Mouse (Mus musculus) adrenal gland, postnatal 10 days (tissue): Measurements from ENCODE around the gene Sap30l. TPM values are rescaled to one million over a fixed set of nuclear protein-coding genes. Genes with fewer than 3 reads are reported as not detected.
"Not testable (repeated sequence)": the region's sequence is repeated elsewhere in the genome, so short reads cannot be mapped to it uniquely, and the experiment has no call there.

Source experiments
- DNase-seq: peaks from one replicate; pipeline ENCODE4 v3.0.0; 2021; ENCODE audit warnings: mixed read lengths
- total RNA-seq, 2 experiments: library from RNA; stranded (reverse); gene quantifications; 2 replicates each; pipeline ENCODE4 v1.2.3; 2021

Gene Sap30l
- total RNA-seq, 2 experiments from 2014 or later: 36.4 to 36.6 TPM

DNA sequence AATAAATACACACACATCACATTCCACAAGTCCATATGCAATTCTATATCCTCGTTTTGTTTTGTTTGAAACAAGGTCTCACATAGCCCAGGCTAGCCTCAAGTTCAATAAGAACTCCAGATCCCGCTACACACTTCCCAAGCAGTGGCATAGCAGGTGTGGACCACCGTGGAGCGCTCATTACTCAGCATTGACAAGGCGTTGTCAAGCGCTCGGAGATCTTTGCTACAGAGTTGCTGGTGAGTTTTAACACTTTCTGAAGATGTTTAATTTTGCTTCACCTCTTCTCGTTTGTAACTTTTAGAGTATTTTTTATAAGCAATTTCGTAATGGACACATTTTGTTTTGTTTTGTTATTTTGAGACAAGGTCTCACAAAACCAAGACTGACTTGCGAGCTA lies 2.0 kb upstream of the Sap30l start:
- no peak for DNase-seq

DNA sequence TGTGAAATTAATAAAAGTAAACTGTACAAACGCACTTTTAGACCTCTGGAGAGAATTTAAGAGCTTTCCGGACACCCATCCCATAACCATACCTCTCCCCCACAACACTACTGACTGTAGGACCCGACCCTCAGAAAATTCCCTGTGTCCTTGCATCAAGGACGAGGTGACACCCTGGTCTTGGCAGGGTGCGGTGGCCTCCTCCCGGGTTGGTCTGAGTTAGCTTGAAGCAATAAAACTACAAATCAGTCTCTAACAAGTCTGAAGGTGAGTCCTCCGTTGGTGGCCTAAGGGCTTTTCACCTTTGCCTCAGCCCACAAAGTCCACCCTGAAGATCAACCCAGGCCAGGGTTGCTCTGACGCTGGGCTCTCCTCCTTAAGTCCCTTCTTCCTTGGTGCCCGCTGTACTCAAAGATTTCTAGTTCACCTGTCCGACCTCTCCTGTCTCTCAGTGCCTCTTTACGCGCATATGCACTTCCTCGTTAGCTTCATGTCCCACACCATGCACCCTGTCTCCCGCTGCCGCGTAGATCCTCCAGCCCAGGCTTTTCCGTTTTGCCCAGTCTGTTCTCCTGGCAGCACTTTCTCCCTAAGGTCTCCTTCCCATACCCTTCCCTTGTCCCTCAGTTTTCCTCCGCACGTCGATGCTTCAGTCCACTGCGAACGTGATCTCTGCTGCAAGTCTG lies 1.0 kb upstream of the Sap30l start:
- DNase-seq: peak; percentile 26

DNA sequence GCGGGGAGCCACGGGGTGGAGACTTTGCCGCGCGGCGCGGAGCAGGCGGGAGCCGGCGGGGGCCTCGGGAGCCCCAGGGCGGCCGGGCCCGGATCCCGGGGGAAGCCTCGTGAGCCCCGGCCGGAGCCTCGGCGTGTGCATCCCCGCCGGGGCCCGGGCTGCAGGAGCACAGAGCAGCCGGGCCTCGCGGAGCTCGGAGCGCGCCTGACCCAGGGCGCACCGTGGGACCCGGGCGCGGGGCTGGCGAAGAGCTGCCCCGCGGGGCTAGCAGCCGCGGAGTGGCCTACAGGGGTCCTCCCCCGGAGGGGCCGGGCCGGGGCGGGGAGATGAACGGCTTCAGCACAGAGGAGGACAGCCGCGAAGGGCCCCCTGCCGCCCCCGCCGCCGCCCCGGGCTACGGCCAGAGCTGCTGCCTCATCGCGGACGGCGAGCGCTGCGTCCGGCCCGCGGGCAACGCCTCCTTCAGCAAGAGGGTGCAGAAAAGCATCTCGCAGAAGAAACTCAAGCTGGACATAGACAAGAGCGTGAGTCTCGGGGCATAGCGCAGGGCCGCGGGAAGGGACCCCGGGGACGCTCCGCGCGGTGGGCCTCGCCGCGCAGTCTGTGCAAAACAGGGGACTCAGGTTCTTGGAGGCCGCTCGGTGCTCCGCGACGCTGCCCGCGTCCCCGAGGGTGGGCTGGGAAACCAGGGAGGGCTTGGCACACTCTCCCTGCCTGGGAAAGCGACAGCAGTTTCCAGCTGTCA lies 501 bp downstream of the Sap30l start:
- peak; percentile 79 for DNase-seq

DNA sequence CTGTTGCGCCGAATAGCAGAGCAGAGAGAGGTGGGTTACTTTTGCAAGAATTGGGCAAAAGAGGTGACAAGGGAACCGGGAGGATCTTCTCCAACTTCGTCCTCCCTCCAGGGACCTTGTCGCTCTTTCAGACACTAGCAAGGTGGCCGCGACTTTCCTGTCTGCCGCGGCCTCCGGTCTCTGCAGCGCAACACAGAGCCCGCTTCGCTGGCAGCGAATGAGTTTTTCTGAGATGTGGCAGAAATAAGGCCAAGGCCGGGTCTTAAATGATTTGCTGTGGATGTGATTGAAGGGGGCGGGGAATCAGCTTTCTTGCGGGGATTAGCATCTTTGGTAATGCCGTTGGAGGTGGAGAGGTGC lies 1.1 kb downstream of the Sap30l start:
- DNase-seq: peak; percentile 54

DNA sequence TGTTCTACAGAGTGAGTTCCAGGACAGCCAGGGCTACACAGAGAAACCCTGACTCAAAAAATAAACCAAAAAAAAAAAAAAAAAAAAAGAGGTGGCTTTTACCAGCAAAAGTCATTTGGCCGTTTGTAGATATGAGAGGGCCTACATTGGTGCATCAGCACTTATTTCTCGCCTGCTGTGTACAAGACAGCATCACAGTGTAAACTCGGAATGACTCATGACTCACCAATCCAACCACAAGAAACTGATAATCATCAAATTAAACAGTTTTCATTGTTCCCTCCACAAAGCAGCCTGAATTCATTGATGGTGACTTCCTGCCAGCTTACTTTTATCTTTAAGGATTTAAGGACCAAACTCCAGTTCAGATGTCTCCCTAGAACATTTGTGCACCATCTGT lies 3.6 kb downstream of the Sap30l start:
- DNase-seq: no peak

DNA sequence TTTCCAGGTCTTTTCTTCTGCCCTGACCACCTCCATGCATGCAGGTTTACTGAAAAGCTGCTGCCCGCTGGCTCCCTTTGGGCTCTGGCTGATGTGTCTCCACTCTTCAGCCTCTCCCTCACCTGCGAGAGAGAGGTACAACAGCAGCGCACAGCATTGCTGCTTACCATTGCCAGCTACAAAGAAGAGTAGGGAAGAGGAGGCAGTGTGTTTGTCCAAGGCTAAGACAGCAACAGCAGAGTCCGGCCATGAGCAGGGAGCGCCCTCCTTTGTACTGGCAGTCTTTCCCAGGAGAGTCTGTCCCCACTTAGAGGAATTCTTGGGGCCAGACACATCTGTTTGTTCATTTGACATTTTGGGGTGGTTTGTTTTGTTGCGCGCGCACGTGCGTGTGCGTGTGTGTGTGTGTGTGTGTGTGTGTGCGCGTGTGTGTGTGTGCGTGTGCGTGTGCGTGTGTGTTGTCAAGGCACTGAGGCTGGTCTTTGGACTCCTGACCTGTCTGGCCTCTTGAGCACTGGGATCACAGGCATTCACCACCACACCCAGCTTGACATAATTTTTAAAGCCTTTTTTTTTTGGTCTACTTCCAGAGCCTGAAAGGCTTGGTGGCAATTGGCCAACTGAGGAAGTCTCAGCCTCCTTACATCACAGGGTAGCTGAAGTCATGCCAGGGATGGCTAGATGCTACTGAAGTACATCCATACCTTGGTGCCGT lies 7.7 kb downstream of the Sap30l start:
- no peak for DNase-seq

DNA sequence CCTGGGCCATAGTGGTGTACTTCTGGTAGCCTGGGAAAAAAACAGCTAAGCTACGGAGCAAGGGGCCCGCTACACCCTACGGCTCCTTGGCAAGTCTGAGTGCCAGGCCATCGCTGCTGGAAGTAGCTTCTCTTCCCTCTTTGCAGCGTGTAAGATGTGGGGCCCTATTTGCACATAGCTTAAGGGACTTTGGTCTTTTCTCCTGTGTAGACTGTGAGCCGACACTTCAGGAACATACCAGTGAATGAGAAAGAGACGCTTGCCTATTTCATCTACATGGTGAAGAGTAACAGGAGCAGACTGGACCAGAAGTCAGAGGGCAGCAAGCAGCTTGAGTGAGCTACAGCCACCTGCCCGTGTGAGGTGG lies 8.3 kb downstream of the Sap30l start:
- DNase-seq: no peak

DNA sequence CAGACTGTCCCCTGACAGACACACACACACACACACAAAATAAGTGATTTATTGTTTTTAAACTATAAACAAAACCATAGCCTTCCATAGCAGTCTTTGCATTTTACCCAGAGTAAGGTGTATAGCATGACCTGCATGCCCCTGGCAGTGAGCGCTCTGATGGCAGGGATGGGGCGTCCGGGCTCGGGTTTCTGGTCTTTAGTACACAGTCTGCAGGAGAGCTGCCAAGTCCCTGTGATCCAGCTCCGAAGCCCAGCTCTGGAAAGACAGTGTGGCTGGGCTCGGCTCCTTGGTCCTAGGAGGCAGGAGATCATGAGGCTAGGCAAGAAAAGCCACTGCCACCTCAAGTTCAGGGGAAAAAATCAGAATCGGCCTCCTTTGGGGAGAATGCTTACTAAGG lies 9.6 kb downstream of the Sap30l start:
- DNase-seq: no peak

DNA sequence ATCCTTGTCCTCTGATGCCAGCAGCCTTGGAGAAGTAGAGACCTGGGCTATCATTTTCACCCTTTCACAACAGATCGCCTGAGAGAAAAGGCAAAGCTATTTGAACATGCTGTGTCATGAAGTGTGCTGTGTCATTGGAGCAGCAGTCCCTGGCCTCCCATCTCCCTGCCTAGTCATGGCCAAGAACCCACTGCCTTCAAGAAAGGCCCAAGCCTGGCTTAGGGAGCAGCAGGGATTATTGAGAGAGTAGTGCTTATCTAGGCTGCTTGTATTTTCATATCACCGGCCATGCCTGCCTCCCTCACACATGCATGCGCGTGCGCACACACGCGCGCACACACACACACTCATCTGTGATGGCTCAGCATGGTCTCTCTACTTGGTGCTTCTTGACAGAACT lies 10.8 kb downstream of the Sap30l start:
- no peak for DNase-seq

DNA sequence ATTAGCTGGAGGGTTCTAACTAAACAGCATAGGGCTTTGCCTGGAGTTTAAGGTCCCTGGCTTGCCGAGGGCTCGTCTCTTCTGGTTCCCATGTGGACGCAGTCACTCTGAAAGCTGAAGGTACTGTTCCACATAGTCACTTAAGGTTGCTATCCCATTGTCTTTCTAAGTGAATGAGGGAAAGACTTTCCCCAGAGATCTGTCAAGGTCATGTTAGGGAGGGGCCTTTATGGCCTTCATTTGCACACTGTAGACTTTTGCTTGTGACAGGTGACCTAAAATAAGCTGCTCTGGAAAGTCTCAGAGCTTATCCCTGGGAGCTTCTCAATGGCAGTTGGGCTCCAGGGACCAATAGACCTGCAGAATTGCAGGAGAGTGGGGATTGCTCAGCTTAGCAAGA lies 12.2 kb downstream of the Sap30l start:
- DNase-seq: no peak

DNA sequence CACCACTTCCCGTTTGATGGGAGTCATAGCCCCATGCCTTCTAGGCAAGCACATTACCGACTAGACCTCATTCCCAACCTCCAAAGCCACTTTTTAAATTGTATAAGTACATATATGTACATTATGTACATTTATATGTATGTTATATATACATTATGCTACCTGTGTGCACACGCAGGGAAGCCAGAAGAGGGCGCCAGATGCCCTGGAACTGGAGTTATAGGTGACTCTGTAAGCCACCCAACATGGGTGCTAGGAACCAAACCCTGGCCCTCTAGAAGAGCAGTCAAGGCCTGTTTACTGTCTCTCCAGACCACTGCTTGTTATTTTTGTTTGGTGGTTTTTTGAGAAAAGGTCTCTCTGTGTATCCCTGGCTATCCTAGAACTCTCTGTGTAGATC lies 16.8 kb downstream of the Sap30l start:
- DNase-seq: no peak

DNA sequence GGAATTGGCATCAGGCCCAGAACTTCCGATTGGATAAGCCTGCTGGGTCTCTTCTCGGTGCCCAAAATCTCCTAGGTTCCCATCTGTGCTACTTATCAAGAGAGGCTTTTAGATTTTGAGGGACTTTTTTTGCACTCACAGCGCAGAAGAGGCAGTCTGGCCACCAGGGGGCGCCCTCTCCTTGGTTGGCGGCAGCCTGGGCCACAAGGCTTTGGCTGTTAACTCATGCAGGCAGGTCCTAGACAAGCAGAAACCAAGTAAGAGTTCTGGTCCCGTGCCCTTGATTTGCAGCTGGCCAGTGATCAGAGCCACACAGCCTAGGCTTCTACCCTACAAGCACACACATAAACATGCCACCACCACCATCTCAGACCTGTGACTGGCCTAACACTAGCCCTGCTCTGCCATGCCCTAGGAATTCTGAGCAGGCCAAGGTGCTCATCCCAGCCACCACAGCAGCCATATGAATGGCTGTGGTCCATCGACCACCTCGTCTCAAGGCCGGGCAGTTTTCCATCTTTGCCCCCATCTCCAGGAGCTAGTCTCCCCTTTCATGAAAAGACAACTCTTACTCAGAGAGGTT lies 18.7 kb downstream of the Sap30l start:
- peak; percentile 94 for DNase-seq

DNA sequence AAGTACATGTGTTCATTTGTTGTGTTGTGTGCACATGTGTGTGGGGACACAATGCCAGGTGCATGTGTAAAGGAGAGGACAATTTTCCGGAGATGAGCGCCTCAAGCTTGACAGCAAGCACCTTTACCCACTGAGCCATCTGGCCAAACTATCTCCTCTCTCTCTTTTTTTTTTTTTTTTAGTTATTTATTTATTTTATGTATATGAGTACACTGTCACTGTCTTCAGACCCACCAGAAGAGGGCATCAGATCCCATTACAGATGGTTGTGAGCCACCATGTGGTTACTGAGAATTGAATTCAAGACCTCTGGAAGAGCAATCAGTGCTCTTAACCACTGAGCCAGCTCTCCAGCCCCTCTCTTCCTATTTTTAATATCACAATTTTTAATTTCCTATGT lies 21.7 kb downstream of the Sap30l start:
- DNase-seq: not testable (repeated sequence)

DNA sequence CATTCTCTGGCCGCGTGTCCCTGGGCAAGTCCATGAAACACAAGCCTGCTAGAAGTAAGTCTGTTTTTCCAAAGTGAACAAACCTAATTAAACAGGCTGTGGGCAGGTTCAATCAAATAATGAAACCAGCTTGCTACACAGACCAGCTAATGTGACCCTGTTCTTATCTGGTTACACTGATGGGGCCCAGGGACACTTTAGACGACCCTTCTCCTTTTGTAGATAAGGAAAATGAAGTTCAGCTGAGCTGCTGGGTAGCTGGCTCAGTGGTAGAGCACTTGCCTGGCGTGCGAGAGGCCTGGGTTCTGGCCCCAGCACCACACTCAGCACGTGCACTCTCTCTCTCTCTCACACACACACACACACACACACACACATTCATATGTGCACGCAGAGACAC lies 22.3 kb downstream of the Sap30l start:
- no peak for DNase-seq

DNA sequence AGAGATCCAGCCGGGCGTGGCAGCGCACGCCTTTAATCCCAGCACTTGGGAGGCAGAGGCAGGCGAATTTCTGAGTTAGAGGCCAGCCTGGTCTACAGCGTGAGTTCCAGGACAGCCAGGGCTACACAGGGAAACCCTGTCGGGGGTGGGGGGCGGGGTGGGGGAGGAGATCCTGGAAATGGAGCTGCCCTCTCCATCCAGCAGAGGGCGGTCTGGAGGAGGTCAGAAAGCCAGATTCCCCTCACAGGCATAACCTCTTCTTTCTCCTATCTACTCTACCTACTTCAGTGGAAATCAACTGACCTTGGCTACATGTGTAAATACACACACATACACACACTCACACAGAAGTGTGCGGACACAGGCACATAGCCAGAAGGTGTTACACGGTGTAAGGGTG lies 23.8 kb downstream of the Sap30l start:
- DNase-seq: not testable (repeated sequence)

DNA sequence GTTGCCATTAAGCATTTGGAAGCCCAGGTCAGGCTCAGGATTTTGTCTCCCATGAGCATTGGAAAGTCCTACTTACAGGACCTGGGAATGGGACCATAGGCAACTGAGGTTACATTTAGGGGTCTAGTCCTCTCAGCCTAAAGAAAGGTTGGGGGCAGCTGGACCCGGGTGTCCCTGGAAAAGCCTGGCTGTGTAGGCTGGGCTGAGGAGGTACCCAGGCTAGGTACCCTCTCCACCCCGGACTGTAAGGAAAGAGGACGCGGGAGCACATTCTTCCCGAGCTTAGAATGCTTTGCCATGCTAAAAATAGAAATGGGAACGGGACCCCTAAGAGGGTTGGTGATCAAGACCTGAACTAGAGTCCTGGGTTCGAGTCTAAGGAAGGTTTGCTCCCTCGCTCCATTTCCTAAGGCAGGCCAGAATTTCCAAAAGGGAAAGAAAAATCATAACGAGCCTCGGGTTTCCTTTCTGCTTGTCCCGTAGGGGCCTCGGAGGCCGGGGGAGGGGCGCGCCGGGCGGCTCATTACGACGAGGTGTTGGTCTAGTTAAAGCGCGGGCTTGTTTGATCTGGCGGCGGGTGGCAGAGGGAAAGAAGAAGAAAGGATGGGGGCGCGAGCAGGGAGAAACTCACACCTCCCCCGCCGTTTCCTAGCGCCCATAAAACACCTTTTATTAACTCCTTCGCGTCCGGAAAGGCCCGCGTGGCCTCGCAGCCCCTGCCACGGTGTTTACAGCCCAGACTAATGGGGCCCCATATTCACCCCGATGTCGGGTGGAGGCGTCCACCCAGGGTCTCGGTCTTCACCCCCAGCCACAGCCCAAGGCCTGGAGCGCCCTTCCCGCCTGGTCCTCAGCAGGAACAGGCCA lies 25.8 kb downstream of the Sap30l start:
- DNase-seq: peak; percentile 22

DNA sequence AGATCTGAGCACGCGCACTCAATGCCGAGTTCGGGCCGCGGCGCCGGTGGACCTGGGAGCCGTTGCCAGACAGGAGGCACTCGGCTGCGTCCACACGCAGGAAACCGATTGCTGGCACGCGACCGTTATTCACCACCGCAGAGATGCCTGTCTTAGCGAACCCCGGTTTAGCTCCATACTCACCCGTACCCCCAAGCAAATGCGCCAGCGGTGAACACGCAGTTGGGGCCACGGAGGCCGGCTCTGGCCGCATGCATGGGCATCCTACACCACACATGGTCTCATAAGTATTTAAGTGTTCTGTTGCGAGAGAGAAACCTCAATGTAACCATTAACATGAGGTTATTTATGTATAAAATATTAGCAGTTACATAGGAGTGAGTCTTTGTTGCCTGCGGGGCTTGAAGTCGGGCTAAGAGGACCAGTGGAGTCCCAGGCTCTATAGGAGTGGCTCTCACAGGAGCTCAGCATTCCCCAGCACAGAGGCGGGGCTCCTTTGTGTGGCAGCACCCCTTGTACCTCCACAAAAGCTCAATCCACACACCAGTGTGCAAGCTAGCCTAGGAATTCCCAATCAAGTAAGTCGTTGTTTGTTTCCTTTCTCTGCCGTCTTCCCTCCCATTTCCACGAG lies 26.6 kb downstream of the Sap30l start:
- peak; percentile 32 for DNase-seq

DNA sequence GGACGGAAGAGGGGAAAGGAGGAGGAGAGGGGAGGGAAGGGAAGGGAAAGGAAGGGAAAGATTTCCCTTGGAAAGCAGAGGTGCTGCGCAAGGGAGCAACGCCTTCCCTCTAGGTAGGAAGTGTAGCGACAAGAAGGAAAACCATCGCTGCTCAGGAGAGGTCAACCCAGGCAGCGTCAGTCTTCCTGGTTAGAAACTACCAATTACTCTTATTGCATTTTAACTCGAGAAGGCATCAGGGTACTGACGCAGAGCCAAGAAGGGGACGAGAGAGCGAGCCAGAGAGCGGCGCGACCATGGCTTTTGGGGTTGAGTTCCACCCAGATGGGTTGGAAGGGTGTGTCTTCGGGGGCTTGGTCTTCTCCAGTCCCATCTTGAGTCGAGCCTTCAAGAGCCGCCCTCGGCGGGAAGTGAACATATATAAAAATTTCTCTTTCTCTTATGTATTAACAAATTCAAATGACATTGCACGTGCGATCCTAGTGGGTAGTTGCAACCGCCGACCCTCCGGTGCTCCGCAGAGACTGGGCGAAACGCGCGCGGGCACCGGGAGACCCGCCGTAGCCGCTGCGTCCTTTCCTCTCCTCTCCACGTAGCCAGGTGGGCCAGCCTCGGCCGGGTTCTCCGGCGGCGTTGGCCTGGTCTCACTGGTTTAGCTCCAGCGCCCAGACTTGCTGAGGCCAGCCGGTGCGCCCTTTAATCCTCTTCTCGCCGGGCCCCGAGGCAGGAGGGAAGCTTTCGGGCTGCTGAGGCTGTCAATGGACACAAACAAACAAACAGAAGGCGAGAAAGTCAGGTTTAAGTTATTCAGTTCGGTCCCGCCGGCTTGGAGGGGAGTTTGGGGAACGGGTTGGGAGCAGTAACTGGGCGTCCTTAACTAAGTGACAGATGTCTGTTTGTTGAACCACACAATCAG lies 27.8 kb downstream of the Sap30l start:
- no peak for DNase-seq

DNA sequence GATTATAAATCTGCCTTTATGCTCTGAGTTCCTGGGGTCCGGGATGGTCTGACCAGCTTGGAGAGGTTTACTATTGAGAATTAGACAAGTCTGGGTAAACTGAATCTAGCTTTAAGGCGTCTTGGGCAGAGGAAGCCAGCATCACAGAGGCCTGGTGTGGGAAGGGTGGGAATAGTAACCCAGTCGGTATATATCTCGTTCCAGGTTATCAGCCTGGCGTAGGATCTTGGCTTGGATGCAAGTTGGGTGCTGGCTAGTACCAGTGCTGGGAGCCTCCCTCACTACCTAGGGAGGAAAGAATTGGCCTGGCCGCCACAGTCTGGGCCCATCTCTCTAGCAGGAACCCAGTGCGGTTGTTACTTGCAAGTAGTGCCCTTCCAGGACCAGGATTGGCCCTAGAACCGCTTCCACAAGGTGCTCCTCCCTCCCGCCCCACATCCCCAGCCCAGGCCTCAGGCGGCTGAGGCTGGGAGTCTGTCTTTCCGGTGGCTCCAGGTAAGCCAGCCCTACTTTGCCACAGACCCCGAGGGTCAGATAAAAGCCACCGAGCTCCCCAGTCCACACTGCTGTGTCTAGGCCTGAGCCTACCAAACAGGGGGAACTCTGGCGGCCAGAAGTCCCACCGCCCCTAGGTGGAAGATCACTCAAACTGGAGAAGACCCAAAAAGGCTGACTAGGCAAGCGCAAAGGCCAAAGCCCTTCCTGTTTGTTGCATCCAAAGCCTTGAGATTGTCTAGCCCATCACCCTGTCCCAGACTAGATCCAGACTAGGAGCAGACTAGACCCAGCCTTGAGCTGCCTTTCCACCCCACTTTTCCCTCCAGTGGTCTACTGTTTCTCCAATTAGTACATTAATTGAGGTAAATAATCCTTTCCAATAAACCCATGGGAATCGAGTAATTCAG lies 28.7 kb downstream of the Sap30l start:
- no peak for DNase-seq
